Mouse (Mus musculus) mouse trophoblast stem cell (cell line): Measurements from ENCODE around the gene Fam213b.

Source experiments
- in situ Hi-C, 2 experiments: fragments of 300-500 bp; cut with MseI, MboI; formaldehyde crosslinking; loops; 2 replicates in 1 of 2; 3 replicates in 1 of 2; pipeline ENCODE4 v1.15.1; 2025

Fam213b gene

GRCm38 (mm10) chr4:154898506-154899446 lies at the start of gene Fam213b:
Gene Fam213b (minus strand): TSS chr4:154899135.
- in situ Hi-C loops: no loop called here

- in situ Hi-C loops: loop anchor here in 1 of 2 experiments (10.0 kb wide), 1 partner anchor 74 kb away; no protein-coding TSS in a partner anchor
Observed at GRCm38 (mm10) chr4:154948066-154948939, 49.4 kb upstream of the Fam213b start.

- in situ Hi-C loops: loop anchor here in 1 of 2 experiments (10.0 kb wide), 1 partner anchor 72 kb away; no protein-coding TSS in a partner anchor
Observed at GRCm38 (mm10) chr4:154946319-154946718, 47.4 kb upstream of the Fam213b start.

GRCm38 (mm10) chr4:154944121-154944590 lies 45.2 kb upstream of the Fam213b start:
- in situ Hi-C loops: loop anchor here (5.0 to 10.0 kb wide), 2 partner anchors 67 to 69 kb away; no protein-coding TSS in a partner anchor

GRCm38 (mm10) chr4:154943323-154944039 lies 44.5 kb upstream of the Fam213b start:
- in situ Hi-C loops: loop anchor here (5.0 to 10.0 kb wide), 2 partner anchors 66 to 69 kb away; no protein-coding TSS in a partner anchor

- in situ Hi-C loops: loop anchor here (5.0 to 10.0 kb wide), 2 partner anchors 65 to 68 kb away; no protein-coding TSS in a partner anchor
Observed at GRCm38 (mm10) chr4:154942632-154943322, 43.8 kb upstream of the Fam213b start.

GRCm38 (mm10) chr4:154941831-154942230 lies 42.9 kb upstream of the Fam213b start:
- in situ Hi-C loops: loop anchor here (5.0 to 10.0 kb wide), 2 partner anchors 65 to 67 kb away; no protein-coding TSS in a partner anchor

GRCm38 (mm10) chr4:154940156-154940555 lies 41.2 kb upstream of the Fam213b start:
- in situ Hi-C loops: loop anchor here (5.0 to 10.0 kb wide), 2 partner anchors 63 to 65 kb away; no protein-coding TSS in a partner anchor

- in situ Hi-C loops: no loop called here
Observed at GRCm38 (mm10) chr4:154937746-154938145, 38.8 kb upstream of the Fam213b start.

GRCm38 (mm10) chr4:154936542-154937255 lies 37.8 kb upstream of the Fam213b start:
- in situ Hi-C loops: no loop called here

GRCm38 (mm10) chr4:154935788-154936187 lies 36.9 kb upstream of the Fam213b start:
- in situ Hi-C loops: no loop called here

GRCm38 (mm10) chr4:154934800-154935199 lies 35.9 kb upstream of the Fam213b start:
- in situ Hi-C loops: no loop called here

- in situ Hi-C loops: no loop called here
Observed at GRCm38 (mm10) chr4:154933306-154933907, 34.5 kb upstream of the Fam213b start.

- in situ Hi-C loops: no loop called here
Observed at GRCm38 (mm10) chr4:154929088-154929660, 30.2 kb upstream of the Fam213b start.

- in situ Hi-C loops: no loop called here
Observed at GRCm38 (mm10) chr4:154928395-154929087, 29.6 kb upstream of the Fam213b start, which contains the start of gene Tnfrsf14. Gene Tnfrsf14 (minus strand): TSS chr4:154928563.

- in situ Hi-C loops: no loop called here
Observed at GRCm38 (mm10) chr4:154927899-154928337, 29.0 kb upstream of the Fam213b start.

- in situ Hi-C loops: no loop called here
Observed at GRCm38 (mm10) chr4:154926969-154927898, 28.3 kb upstream of the Fam213b start.
